Mouse (Mus musculus) olfactory bulb, adult 2 months (tissue): ENCODE data around the gene Fbxo10. TPM values are rescaled to one million over a fixed set of nuclear protein-coding genes. Genes with fewer than 3 reads are reported as not detected.
"Not testable (repeated sequence)": the region's sequence is repeated elsewhere in the genome, so short reads cannot be mapped to it uniquely, and the experiment has no call there.

Source experiments
- H3K27ac ChIP-seq: fragments of 200-500 bp; 2 replicates; pipeline ENCODE4 v1.5.1; 2012; ENCODE audit warnings: low read depth, low read length; ENCODE audit not compliant: insufficient read depth
- H3K4me1 ChIP-seq: fragments of 200-500 bp; 2 replicates; pipeline ENCODE4 v1.6.1; 2012; ENCODE audit warnings: low read length; ENCODE audit not compliant: control insufficient read depth, insufficient read depth
- H3K4me3 ChIP-seq: fragments of 200-500 bp; 2 replicates; pipeline ENCODE4 v1.5.1; 2012; ENCODE audit warnings: mild to moderate bottlenecking, low read depth, low read length, moderate library complexity; ENCODE audit not compliant: insufficient read depth
- CTCF ChIP-seq: fragments of 200-500 bp; IDR thresholded peaks from 2 replicates; pipeline ENCODE4 v1.5.1; 2012; ENCODE audit warnings: low read depth, mild to moderate bottlenecking, low read length, moderate library complexity; ENCODE audit not compliant: insufficient read depth
- POLR2A ChIP-seq: fragments of 200-500 bp; IDR thresholded peaks from 2 replicates; pipeline ENCODE4 v1.6.1; 2012; ENCODE audit warnings: mild to moderate bottlenecking, low read depth, low read length, moderate library complexity; ENCODE audit not compliant: insufficient read depth
- WGBS: fragments of 180-500 bp; shearing (Covaris S2); methylation state at CpG from one replicate; pipeline ENCODE4 v1.1.7; 2018; 5-methylcytosine and 5-hydroxymethylcytosine counted together
- polyA plus RNA-seq: library from polyadenylated mRNA; stranded (reverse); fragments of >200 nt; gene quantifications from 2 replicates; pipeline ENCODE4 v1.2.4, GENCODE M21; 2012; ENCODE audit warnings: low replicate concordance; ENCODE audit not compliant: missing spikeins, insufficient read depth, insufficient read length

Gene Fbxo10
- polyA plus RNA-seq, 1 experiment = not detected

- WGBS = under 1% methylated on average over 63 of the region's 63 CpGs
- no peak for TF ChIP-seq CTCF
- TF ChIP-seq POLR2A = peak; percentile 50; the same call in 1 of the 2 replicates
- peak within 1 kb of the TSS; percentile 88 for H3K4me3 ChIP-seq
- peak within 1 kb of the TSS; percentile 78 for H3K27ac ChIP-seq
- H3K4me1 ChIP-seq = peaks cover 10% of the 10 kb centered on the region; the same call in 1 of the 2 replicates
Measured at GRCm38 (mm10) chr4:45012105-45012975, 72.1 kb downstream of the Fbxo10 start, which contains the start of gene Zbtb5. Zbtb5 (minus strand) TSS chr4:45012412.

- under 1% methylated on average over 31 of the region's 31 CpGs for WGBS
- H3K27ac ChIP-seq = peak overlapping the region; percentile 78
- TF ChIP-seq POLR2A = peak; percentile 44; the same call in 1 of the 2 replicates
- TF ChIP-seq CTCF = no peak
- H3K4me1 ChIP-seq = peaks cover 10% of the 10 kb centered on the region; the same call in 1 of the 2 replicates
- H3K4me3 ChIP-seq = peak overlapping the region; percentile 88
Measured at GRCm38 (mm10) chr4:45011581-45012104, 72.8 kb downstream of the Fbxo10 start.

GRCm38 (mm10) chr4:45010806-45011415 is 73.5 kb downstream of the Fbxo10 start:
- TF ChIP-seq CTCF = no peak
- TF ChIP-seq POLR2A = no peak
- Histone ChIP-seq H3K27ac (no peak overlapping the region), H3K4me1 (peaks cover 10% of the 10 kb centered on the region; the same call in 1 of the 2 replicates), H3K4me3 (peak overlapping the region; percentile 42)
- WGBS = 2% methylated on average over 11 of the region's 11 CpGs

GRCm38 (mm10) chr4:45005452-45005851 is 79.0 kb downstream of the Fbxo10 start:
- WGBS = 88% methylated on average over 3 of the region's 3 CpGs
- Histone ChIP-seq H3K4me3 (no peak overlapping the region), H3K4me1 (peaks cover 6% of the 10 kb centered on the region; the same call in 1 of the 2 replicates), H3K27ac (no peak overlapping the region)
- no peak for TF ChIP-seq POLR2A
- no peak for TF ChIP-seq CTCF

- WGBS = 85% methylated on average over 6 of the region's 6 CpGs
- H3K4me1 ChIP-seq = no peaks in the 10 kb centered on the region
- TF ChIP-seq POLR2A (no peak), CTCF (no peak)
- H3K27ac ChIP-seq = no peak overlapping the region
- H3K4me3 ChIP-seq = no peak overlapping the region
Measured at GRCm38 (mm10) chr4:45000001-45000400, 84.4 kb downstream of the Fbxo10 start.

- Histone ChIP-seq H3K4me3 (no peak overlapping the region), H3K27ac (no peak overlapping the region), H3K4me1 (no peaks in the 10 kb centered on the region)
- 78% methylated on average over 3 of the region's 3 CpGs for WGBS
- no peak for TF ChIP-seq CTCF
- no peak for TF ChIP-seq POLR2A
Measured at GRCm38 (mm10) chr4:44998071-44998470, 86.3 kb downstream of the Fbxo10 start.

- WGBS = 81% methylated on average over 18 of the region's 18 CpGs
Measured at GRCm38 (mm10) chr4:44994776-44995175, 89.6 kb downstream of the Fbxo10 start.

GRCm38 (mm10) chr4:44993847-44994246 is 90.6 kb downstream of the Fbxo10 start:
- no peak for TF ChIP-seq POLR2A
- no peak for TF ChIP-seq CTCF
- Histone ChIP-seq H3K4me3 (no peak overlapping the region), H3K27ac (no peak overlapping the region), H3K4me1 (no peaks in the 10 kb centered on the region)
- WGBS = 94% methylated on average over 9 of the region's 9 CpGs

More at GRCm38 (mm10) chr4:44994776-44995175, 89.6 kb downstream of the Fbxo10 start:
- no peak overlapping the region for H3K27ac ChIP-seq
- H3K4me1 ChIP-seq = no peaks in the 10 kb centered on the region
- TF ChIP-seq POLR2A (no peak), CTCF (no peak)
- H3K4me3 ChIP-seq = no peak overlapping the region

GRCm38 (mm10) chr4:44993179-44993578 is 91.2 kb downstream of the Fbxo10 start:
- H3K4me1 ChIP-seq, H3K27ac ChIP-seq, H3K4me3 ChIP-seq: not testable (repeated sequence)
- 89% methylated on average over 14 of the region's 14 CpGs for WGBS

- not testable (repeated sequence) for H3K27ac ChIP-seq, H3K4me3 ChIP-seq, H3K4me1 ChIP-seq
- 91% methylated on average over 11 of the region's 11 CpGs for WGBS
Measured at GRCm38 (mm10) chr4:44992330-44992729, 92.1 kb downstream of the Fbxo10 start.
